Mouse (Mus musculus) skeletal muscle tissue, adult 2 months (tissue): ENCODE measurements at regions not wholly inside any gene's neighbourhood (a gene's known extent, or its start where the extent isn't known, plus 50 kb on each side); places are given as distances from the start of the nearest gene placed in this dataset.

Experiments used
- DNase-seq: peaks from one replicate; pipeline ENCODE4 v3.0.0-alpha.2; 2012; ENCODE audit warnings: low read depth, low spot score

DNA sequence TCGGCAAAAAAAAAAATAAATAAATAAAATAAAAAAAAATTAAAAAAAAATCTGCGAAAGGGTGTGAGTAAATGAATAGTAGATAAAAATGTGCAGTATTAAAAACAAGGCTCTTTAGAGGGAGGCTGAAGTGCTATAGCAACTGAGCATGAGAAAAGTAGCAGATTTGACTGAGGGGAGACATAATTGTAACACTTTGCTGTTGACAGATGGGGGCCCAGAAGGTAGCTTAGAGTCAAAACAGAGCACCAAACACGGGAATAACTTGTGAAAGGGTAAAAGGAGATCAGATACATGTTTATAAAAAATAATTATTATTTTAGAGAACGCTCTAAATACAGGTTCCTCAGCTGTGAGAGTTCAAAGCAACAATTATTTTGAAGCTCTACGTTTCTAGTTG lies 605.1 kb downstream of the Tmem182 start:
- no peak for DNase-seq

DNA sequence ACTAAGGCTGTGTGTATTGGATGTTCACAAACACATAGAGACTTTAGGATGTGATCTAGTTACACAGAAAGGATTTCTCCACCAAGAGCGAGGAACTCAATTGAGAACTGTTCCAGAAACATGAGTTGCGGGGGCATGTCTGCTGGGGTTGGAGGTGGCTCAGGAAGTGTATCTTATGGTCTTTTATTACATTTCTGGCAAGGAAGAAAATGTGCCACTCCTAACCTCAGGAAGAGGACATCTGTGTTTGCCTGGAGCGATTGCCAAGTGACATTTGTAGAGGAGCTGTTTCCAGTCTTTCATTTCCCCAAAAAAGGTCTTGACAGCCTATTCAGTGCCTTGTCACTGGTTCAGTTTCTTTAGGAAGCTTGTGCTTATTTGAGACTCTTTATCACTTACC lies 606.2 kb downstream of the Tmem182 start:
- DNase-seq: no peak

DNA sequence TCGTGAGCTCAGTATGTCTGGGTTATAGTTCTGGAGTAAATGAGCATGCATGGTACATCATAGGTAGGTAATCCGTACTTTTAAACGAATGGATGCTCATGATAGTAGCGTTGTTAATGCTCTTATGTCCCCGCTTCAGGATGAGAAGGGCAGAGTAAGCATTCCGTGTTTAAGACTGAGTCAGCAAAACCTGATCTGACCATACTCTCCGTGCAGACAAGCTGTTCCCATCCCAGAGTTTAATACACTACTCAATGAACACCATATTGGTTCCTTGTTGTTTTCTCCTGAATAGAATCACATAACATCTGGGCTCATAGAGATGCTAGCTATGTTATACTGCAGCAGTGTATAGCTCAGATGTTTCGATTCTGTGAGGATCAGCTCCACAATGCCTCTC lies 606.7 kb downstream of the Tmem182 start:
- no peak for DNase-seq

DNA sequence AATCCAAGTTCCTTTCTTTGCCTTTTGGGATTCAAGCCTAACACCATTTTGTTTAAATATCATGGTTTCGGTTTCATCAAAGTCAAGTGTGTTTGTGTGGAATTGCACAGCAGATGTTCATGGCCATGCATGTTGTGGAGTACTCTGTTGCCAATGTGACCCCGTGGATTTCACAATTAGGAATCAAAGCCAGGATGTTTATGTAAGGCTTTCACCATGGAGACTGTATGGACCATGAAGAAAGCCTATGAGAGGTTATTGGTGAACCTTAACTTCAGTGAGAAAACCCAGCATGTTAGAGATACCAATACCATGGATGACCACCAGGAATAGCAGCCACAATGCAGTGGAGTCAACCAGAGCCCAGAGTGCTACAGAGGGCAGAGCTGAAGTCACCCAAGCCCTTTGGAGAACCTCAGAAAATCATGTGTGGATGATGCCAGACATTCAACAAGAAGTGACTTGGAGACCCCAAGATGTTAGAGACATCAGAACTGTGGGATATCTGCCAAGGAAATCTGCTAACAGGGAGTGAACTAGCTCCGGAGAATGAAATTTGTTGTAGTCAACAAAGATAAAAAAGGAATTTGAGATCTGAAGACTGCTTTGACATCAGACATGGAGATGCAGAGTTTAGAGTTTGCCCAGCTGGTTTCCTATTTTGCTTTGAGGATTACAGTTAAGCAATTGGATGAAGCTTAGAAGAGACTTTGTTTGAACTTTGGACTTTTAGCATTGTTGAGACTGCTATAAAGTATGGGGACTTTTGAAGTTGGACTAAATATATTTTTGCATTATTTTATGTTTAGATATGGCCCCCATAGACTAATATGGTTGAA lies 615.3 kb downstream of the Tmem182 start:
- DNase-seq: no peak

DNA sequence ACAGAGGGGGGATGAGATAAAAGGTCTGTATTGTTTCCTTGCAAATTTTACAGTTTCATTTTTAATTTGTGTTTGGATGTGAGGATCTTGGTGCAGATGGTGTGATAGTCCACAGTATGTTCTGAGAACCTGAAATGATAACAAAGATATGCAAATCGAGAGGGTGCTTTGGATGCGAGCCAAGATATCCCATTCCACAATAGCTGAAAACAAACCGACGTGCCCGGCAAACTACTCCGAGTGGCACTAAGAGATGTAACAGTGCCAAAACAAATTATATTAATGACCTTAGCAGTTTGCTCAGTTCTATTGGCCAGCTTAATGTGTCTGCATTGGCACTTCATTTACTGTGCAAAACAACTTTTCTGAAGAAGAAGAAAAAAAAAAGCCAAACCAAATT lies 622.5 kb downstream of the Tmem182 start:
- DNase-seq: no peak

DNA sequence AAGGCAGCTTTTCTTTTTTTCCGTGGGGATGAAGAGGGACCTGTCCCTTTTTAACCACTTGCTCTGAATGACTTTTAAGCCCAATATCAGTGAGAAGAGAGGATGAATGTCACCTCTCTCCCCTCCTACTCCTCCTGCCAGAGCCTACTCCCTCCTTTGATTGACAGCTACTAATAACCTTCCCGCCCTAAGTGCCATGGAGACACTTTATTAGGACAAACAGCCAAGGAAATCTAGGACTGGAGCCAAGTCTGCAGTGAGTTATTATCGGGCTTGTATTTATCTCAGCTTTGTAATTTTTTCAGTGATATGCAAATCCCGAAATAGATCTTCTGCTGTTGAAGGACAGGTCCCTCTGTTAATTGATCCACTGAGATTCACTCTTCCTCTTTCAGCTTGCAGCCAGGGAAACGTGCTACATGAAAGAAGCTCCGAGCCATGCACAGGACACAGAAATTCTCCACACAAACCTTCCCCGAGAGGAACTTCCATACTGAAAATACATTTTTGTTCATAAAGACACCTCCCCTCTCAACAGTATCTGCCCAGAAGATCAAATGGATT lies 625.8 kb downstream of the Tmem182 start:
- no peak for DNase-seq

DNA sequence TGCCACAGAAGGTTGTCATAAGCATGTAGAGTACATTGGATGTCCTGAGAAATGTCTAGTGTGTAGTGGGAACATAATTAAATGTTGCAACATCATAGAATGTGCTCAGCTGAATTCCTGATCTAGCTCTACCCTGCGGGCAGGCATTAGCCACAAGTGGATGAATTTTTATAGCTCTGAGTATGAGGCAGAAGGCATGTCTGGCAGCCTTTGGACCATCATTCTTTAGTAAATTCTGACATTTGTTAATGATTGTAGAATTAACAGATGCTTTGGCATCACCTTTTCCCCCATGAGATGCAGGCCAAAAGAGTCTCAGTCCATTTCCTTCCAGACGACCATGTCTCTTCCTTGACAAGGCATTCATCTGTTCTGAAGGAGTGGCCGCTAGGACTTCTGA lies 630.0 kb downstream of the Tmem182 start:
- no peak for DNase-seq

DNA sequence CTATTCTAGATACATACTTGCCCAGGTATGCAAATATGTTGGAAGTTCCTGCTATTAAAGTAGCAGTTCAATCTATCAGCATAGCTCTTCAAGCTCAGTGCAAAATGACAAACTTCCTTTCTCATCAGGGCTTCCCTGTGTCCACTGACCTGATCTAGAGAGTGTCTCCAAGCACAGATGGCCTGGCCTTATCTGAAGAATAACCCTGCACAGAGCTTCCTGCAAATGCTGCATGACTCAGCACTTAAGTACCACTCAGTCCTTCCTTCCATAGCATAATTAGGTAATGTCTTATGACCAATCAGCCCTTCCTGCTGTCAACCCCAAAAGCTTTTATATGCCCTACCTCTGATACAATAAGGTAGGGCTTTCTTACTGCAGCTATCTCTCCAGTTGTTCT lies 644.6 kb downstream of the Tmem182 start:
- no peak for DNase-seq
